Mouse (Mus musculus) layer of hippocampus, adult 2 months (tissue): ENCODE results near the gene Uchl5. TPM values are rescaled to one million over a fixed set of nuclear protein-coding genes. Genes with fewer than 3 reads are reported as not detected.

ENCODE experiments used
- DNase-seq, 2 experiments: peaks; one replicate each; pipeline ENCODE4 v3.0.0; 2022; ENCODE audit warnings: low spot score in 2 of 2
- H3K27ac ChIP-seq: fragments of 200-600 bp; 2 replicates; pipeline ENCODE4 v1.8.1; 2022
- H3K4me3 ChIP-seq: fragments of 200-600 bp; 2 replicates; pipeline ENCODE4 v1.8.1; 2022; ENCODE audit warnings: mild to moderate bottlenecking
- CTCF ChIP-seq: fragments of 200-600 bp; conservative IDR thresholded peaks from 2 replicates; pipeline ENCODE4 v1.8.1; 2022; ENCODE audit warnings: antibody characterized with exemption, mild to moderate bottlenecking, moderate library complexity
- total RNA-seq, 2 experiments: library from RNA; stranded (reverse); gene quantifications; 2 replicates each; pipeline ENCODE4 v1.2.3; 2021

Gene Uchl5
- total RNA-seq, 2 experiments from 2014 or later = 35.2 to 38.3 TPM

GRCm38 (mm10) chr1:143820096-143820877 is 43.2 kb downstream of the Uchl5 start:
- H3K27ac ChIP-seq = no peak overlapping the region
- no peak overlapping the region for H3K4me3 ChIP-seq
- TF ChIP-seq CTCF = no peak
- DNase-seq = no peak

- no peak for TF ChIP-seq CTCF
- DNase-seq = no peak
- Histone ChIP-seq H3K27ac (no peak overlapping the region), H3K4me3 (no peak overlapping the region)
These were observed 45.6 kb downstream of the Uchl5 start for GRCm38 (mm10) chr1:143822677-143823076.

GRCm38 (mm10) chr1:143830713-143831112 is 53.6 kb downstream of the Uchl5 start:
- Histone ChIP-seq H3K27ac (no peak overlapping the region), H3K4me3 (no peak overlapping the region)
- TF ChIP-seq CTCF = no peak
- peak; percentile 8 to 13 for DNase-seq

- no peak for TF ChIP-seq CTCF
- Histone ChIP-seq H3K27ac (no peak overlapping the region), H3K4me3 (no peak overlapping the region)
- DNase-seq = no peak
These were observed 59.5 kb downstream of the Uchl5 start for GRCm38 (mm10) chr1:143836363-143837182.

GRCm38 (mm10) chr1:143837681-143838080 is 60.6 kb downstream of the Uchl5 start:
- H3K4me3 ChIP-seq = no peak overlapping the region
- no peak for TF ChIP-seq CTCF
- no peak for DNase-seq
- no peak overlapping the region for H3K27ac ChIP-seq

- no peak for DNase-seq
- Histone ChIP-seq H3K27ac (no peak overlapping the region), H3K4me3 (no peak overlapping the region)
- TF ChIP-seq CTCF = no peak
These were observed 61.9 kb downstream of the Uchl5 start for GRCm38 (mm10) chr1:143838896-143839410.

GRCm38 (mm10) chr1:143852329-143852728 is 75.3 kb downstream of the Uchl5 start:
- Histone ChIP-seq H3K4me3 (no peak overlapping the region), H3K27ac (no peak overlapping the region)
- no peak for DNase-seq
- no peak for TF ChIP-seq CTCF

- TF ChIP-seq CTCF = no peak
- no peak overlapping the region for H3K27ac ChIP-seq
These were observed 75.8 kb downstream of the Uchl5 start for GRCm38 (mm10) chr1:143852779-143853358.

GRCm38 (mm10) chr1:143853691-143854115 is 76.6 kb downstream of the Uchl5 start:
- DNase-seq = no peak
- H3K27ac ChIP-seq = no peak overlapping the region
- TF ChIP-seq CTCF = no peak
- no peak overlapping the region for H3K4me3 ChIP-seq

More at GRCm38 (mm10) chr1:143852779-143853358, 75.8 kb downstream of the Uchl5 start:
- no peak overlapping the region for H3K4me3 ChIP-seq
- DNase-seq = no peak

- no peak for DNase-seq
- Histone ChIP-seq H3K27ac (no peak overlapping the region), H3K4me3 (no peak overlapping the region)
- TF ChIP-seq CTCF = no peak
These were observed 78.6 kb downstream of the Uchl5 start for GRCm38 (mm10) chr1:143855706-143856105.

Other genes starting within 250 kb of the Uchl5 start
- 10 to 100 TPM; 19.2 to 21.5 TPM for gene B3galt2, start 136.6 kb upstream of the Uchl5 start, total RNA-seq
- 10 to 100 TPM; 74.4 to 75.1 TPM for gene Cdc73, start 74.4 kb upstream of the Uchl5 start, total RNA-seq
- gene Glrx2, start 60.9 kb upstream of the Uchl5 start, total RNA-seq = 100 to 1,000 TPM; 107 to 122 TPM
- 10 to 100 TPM; 27.9 to 28.8 TPM for gene Trove2, start 204 bp upstream of the Uchl5 start, total RNA-seq
- gene Rgs2, start 226.9 kb downstream of the Uchl5 start, total RNA-seq = 10 to 100 TPM; 32.2 to 39.6 TPM